Mouse (Mus musculus): ENCODE measurements around the gene Ubtd1. TPM values are rescaled to one million over a fixed set of nuclear protein-coding genes. Genes with fewer than 3 reads are reported as not detected.

The Ubtd1 gene
- total and polyA plus RNA-seq, 3 experiments: 21.4 to 27.3 (median 22.7) TPM

DNA sequence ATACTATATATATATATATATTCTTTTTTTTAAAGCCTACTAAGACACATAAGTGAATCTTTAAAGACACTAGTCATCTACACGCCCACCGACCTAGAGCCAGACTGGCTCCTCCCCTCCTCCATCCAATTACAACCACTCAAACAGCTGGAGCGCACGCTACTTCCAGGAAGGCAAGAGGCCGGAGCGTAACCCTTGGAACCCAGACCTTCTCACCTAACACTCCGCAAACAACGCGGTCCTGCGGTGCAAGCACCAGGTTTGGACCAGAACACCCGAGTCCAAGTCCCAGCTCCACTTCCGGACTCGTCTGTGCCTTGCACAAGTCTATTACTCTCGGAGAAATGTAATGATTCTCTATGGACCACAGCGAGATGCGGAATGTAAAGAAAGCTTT, 1.1 kb upstream of the Ubtd1 start:
- no peak for TF ChIP-seq EP300 (IDR thresholded peaks at IDR 0.05; ENCODE audit: insufficient read depth, low read depth, low read length)
- no peak for TF ChIP-seq POLR2A (IDR thresholded peaks at IDR 0.05; ENCODE audit: insufficient read depth, low read depth, low read length)
- no peak for TF ChIP-seq CTCF (IDR thresholded peaks at IDR 0.05)
- WGBS: under 1% methylated on average over 16 of the region's 16 CpGs
- no peaks in the 10 kb centered on the region for H3K27me3 ChIP-seq (ENCODE audit: control insufficient read depth, insufficient read depth, low read length)
- peaks cover 8% of the 10 kb centered on the region for H3K79me2 ChIP-seq (replicated peaks; ENCODE audit: control insufficient read depth, insufficient read depth, low read length)
- H3K27ac ChIP-seq: peak overlapping the region; percentile 88
- peak overlapping the region; percentile 77 for H3K4me3 ChIP-seq
- H3K4me1 ChIP-seq (ENCODE audit: control insufficient read depth, insufficient read depth, low read length): peaks cover 2% of the 10 kb centered on the region
- intact Hi-C loops (cut with DNase I): loop anchor here (5.0 kb wide), 3 partner anchors 107 to 187 kb away; partner anchors contain the start of genes Marveld1 and Morn4
- no peaks in the 10 kb centered on the region for H3K36me3 ChIP-seq (ENCODE audit: control insufficient read depth, insufficient read depth, low read length)
- DNase-seq: peak in 1 of 2 experiments; percentile 60
- peak overlapping the region; percentile 76 for H3K9ac ChIP-seq (ENCODE audit: low read depth, low read length)

DNA sequence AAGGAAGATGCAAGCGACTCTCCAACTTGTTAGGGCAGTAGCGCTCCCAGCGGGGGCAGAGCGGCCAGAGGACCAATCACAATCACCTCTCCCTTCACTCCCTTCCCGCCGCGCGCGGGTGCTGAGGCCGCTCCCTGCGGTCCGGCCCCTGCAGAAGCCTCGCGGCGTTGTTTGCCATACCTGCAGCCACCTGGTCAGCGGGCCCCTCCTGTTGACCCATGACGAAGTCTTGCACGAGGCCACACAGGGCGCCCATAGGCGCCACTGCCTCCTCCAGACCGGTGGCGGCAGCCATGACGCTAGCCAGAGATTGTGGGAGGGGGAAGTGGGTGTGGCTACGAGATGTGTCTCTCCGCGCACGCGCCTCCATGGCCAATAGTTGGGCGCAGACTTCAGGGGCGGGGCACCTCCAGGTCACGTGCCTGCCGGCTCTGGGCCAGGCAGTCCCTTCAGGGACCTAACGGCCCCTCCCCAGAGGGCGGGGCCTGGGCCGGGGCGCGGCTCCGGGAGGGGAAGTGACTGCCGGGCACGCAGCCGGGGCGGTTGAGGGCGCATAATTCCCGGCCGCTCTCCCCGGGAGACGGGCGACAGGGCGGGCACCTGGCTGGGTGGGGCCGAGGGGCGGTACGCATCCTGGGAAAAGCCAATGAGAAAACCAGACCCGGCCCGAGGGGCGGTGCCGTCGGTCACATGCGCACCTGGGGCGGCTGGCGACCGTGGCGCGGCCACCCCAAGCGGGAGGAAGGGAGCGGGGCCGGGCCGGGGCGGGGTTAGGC, 556 bp upstream of the Ubtd1 start, which contains the start of gene Mms19:
Mms19 (minus strand) TSS at position 339 of the 776 bp plus-strand sequence.
- DNase-seq: peak; percentile 99 to 100
- no peaks in the 10 kb centered on the region for H3K36me3 ChIP-seq (ENCODE audit: control insufficient read depth, insufficient read depth, low read length)
- peaks cover 8% of the 10 kb centered on the region for H3K79me2 ChIP-seq (replicated peaks; ENCODE audit: control insufficient read depth, insufficient read depth, low read length)
- H3K9ac ChIP-seq (ENCODE audit: low read depth, low read length): peak within 1 kb of the TSS; percentile 94
- TF ChIP-seq POLR2A (IDR thresholded peaks at IDR 0.05; ENCODE audit: insufficient read depth, low read depth, low read length): peak; percentile 90
- TF ChIP-seq CTCF (IDR thresholded peaks at IDR 0.05): peak; percentile 52
- TF ChIP-seq EP300 (IDR thresholded peaks at IDR 0.05; ENCODE audit: insufficient read depth, low read depth, low read length): 0 out of 2 replicates have a peak, but pooled peaks have one; percentile 21
- no peaks in the 10 kb centered on the region for H3K27me3 ChIP-seq (ENCODE audit: control insufficient read depth, insufficient read depth, low read length)
- peaks cover 2% of the 10 kb centered on the region for H3K4me1 ChIP-seq (ENCODE audit: control insufficient read depth, insufficient read depth, low read length)
- H3K27ac ChIP-seq: peak within 1 kb of the TSS; percentile 88
- H3K4me3 ChIP-seq: peak within 1 kb of the TSS; percentile 77
- intact Hi-C loops (cut with DNase I): loop anchor here (1.0 to 5.0 kb wide), 4 partner anchors 45 to 186 kb away; partner anchors contain the start of genes Marveld1 and Morn4
- under 1% methylated on average over 65 of the region's 68 CpGs for WGBS

DNA sequence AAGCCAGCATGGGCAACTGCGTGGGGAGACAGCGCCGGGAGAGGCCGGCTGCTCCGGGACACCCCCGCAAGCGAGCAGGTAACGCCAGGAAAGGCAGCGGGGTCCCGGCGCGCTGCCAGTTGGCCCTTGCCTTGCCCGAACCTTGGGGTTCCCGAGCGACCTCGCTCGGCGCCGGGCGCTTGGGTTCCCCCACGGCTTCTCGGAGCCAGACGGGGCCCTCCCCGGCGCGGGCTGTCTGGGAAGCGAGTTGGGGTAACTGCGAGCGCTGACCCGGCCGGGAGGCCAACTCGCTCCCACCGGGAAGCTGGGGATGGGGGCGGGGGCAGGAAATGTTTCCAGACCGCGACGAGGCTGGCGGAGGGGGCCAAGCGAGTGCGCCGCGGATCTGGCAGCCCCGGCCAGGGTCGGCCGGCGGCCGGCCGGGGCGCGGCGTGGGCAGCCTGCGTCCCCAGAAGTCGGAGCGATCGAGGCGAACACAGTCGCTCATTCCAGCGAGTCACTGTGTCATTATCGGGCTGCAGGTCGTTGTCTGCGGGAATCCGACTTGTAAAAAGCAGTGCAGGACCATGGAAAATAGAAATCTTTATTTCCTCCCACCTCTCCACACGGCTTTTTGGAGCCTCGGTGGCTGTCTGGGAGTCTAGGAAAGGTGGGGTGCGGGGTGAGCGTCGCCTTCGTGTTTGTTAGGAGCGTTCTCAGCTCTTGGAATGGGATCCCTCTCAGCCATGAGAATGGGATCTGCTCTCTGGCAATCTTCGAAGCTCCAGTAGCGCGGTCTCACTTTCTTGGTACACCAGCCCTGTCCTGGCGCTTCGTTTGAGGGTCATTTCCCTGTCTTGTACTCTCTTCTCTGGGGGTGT, 598 bp downstream of the Ubtd1 start:
- intact Hi-C loops (cut with DNase I): loop anchor here (1.0 to 5.0 kb wide), 5 partner anchors 15 to 185 kb away; partner anchors contain the start of genes Marveld1 and Morn4

DNA sequence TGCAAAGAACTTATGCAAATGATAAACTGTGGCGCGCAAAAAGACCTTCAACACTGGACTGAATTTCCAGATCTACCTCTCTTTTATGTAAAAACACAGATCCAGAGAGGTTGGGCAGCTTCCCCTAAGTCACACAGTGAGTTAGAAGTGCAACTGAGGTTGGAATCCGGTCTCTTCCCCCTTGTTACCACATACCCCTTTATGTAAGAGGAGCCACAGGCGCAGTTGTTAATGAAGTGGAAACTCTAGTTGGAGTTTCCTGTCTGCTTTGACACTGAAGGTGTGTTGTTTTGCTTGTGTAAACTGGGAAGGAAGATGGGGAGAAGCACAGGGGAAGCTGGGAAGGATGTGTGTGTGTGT, 1.2 kb downstream of the Ubtd1 start:
- TF ChIP-seq EP300 (IDR thresholded peaks at IDR 0.05; ENCODE audit: insufficient read depth, low read depth, low read length) (no peak), CTCF (IDR thresholded peaks at IDR 0.05) (no peak), POLR2A (IDR thresholded peaks at IDR 0.05; ENCODE audit: insufficient read depth, low read depth, low read length) (no peak)
- WGBS: 8% methylated on average over 4 of the region's 4 CpGs
- Histone ChIP-seq H3K27ac (peak overlapping the region; percentile 88), H3K9ac (ENCODE audit: low read depth, low read length) (peak overlapping the region; percentile 94), H3K27me3 (ENCODE audit: control insufficient read depth, insufficient read depth, low read length) (no peaks in the 10 kb centered on the region), H3K4me3 (peak overlapping the region; percentile 77), H3K4me1 (ENCODE audit: control insufficient read depth, insufficient read depth, low read length) (peaks cover 2% of the 10 kb centered on the region), H3K36me3 (ENCODE audit: control insufficient read depth, insufficient read depth, low read length) (no peaks in the 10 kb centered on the region), H3K79me2 (replicated peaks; ENCODE audit: control insufficient read depth, insufficient read depth, low read length) (peaks cover 4% of the 10 kb centered on the region; the same call in 1 of the 2 replicates)
- intact Hi-C loops (cut with DNase I): loop anchor here (2.0 to 5.0 kb wide), 4 partner anchors 14 to 185 kb away; partner anchors contain the start of genes Marveld1 and Morn4
- peak in 1 of 2 experiments; percentile 25 for DNase-seq

More for the DNA sequence above, 598 bp downstream of the Ubtd1 start:
- H3K4me3 ChIP-seq: peak overlapping the region; percentile 77
- H3K4me1 ChIP-seq (ENCODE audit: control insufficient read depth, insufficient read depth, low read length): peaks cover 2% of the 10 kb centered on the region
- under 1% methylated on average over 74 of the region's 74 CpGs for WGBS
- TF ChIP-seq POLR2A (IDR thresholded peaks at IDR 0.05; ENCODE audit: insufficient read depth, low read depth, low read length) (no peak), CTCF (IDR thresholded peaks at IDR 0.05) (no peak), EP300 (IDR thresholded peaks at IDR 0.05; ENCODE audit: insufficient read depth, low read depth, low read length) (no peak)
- H3K79me2 ChIP-seq (replicated peaks; ENCODE audit: control insufficient read depth, insufficient read depth, low read length): peaks cover 6% of the 10 kb centered on the region
- no peaks in the 10 kb centered on the region for H3K36me3 ChIP-seq (ENCODE audit: control insufficient read depth, insufficient read depth, low read length)
- H3K27ac ChIP-seq: peak overlapping the region; percentile 88
- H3K9ac ChIP-seq (ENCODE audit: low read depth, low read length): peak overlapping the region; percentile 94
- DNase-seq: peak in 1 of 2 experiments; percentile 79
- H3K27me3 ChIP-seq (ENCODE audit: control insufficient read depth, insufficient read depth, low read length): no peaks in the 10 kb centered on the region

DNA sequence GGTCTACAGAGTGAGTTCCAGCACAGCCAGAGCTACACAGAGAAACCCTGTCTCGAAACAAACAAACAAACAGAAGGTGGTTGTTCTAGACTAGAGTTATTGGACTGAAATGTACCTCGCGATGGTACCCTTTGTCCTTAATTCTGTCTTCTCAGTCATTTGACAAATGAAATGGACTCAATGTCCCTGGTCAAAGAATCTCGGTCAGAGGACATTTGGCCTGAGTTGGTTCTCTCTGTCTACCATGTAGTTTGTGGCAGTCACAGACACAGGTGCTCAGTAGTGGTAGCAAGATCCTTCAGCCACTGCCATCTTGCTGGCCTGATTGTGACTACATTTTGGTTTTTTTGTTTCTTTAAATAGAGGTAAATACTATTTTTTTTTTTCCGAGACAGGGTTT, 4.4 kb downstream of the Ubtd1 start:
- H3K27ac ChIP-seq: no peak overlapping the region
- peaks cover 4% of the 10 kb centered on the region; the same call in 1 of the 2 replicates for H3K79me2 ChIP-seq (replicated peaks; ENCODE audit: control insufficient read depth, insufficient read depth, low read length)
- no peak overlapping the region for H3K9ac ChIP-seq (ENCODE audit: low read depth, low read length)
- H3K4me1 ChIP-seq (ENCODE audit: control insufficient read depth, insufficient read depth, low read length): peaks cover 3% of the 10 kb centered on the region
- 97% methylated on average over 5 of the region's 5 CpGs for WGBS
- H3K27me3 ChIP-seq (ENCODE audit: control insufficient read depth, insufficient read depth, low read length): no peaks in the 10 kb centered on the region
- no peak overlapping the region for H3K4me3 ChIP-seq
- no peak for DNase-seq
- TF ChIP-seq EP300 (IDR thresholded peaks at IDR 0.05; ENCODE audit: insufficient read depth, low read depth, low read length) (no peak), CTCF (IDR thresholded peaks at IDR 0.05) (no peak), POLR2A (IDR thresholded peaks at IDR 0.05; ENCODE audit: insufficient read depth, low read depth, low read length) (no peak)
- H3K36me3 ChIP-seq (ENCODE audit: control insufficient read depth, insufficient read depth, low read length): no peaks in the 10 kb centered on the region
- intact Hi-C loops (cut with DNase I): no loop called here

All from heart, adult 2 months (tissue).